Mouse (Mus musculus) thymus, postnatal 0 days (tissue): ENCODE measurements around the gene Pusl1. TPM values are rescaled to one million over a fixed set of nuclear protein-coding genes. Genes with fewer than 3 reads are reported as not detected.

Experiments
- DNase-seq: peaks from one replicate; pipeline ENCODE4 v3.0.0-alpha.2; 2015; ENCODE audit warnings: low spot score
- polyA plus RNA-seq: library from polyadenylated mRNA; unstranded; fragments of >200 nt; fragmentation: Nextera tagmentation; extraction: Ambion mirVana; gene quantifications from 2 replicates; pipeline ENCODE4 v1.2.1, GENCODE M21; 2015

Gene Pusl1
- 39.9 and 42.5 TPM in 2 replicates for polyA plus RNA-seq

GRCm38 (mm10) chr4:155891551-155892001, at the start of gene Pusl1, which contains the start of gene Acap3:
Gene Pusl1, minus strand, starts transcription at chr4:155891781.
Gene Acap3, plus strand, starts transcription at chr4:155891822.
- DNase-seq: peak; percentile 97

GRCm38 (mm10) chr4:155932031-155932430, 40.5 kb upstream of the Pusl1 start:
- no peak for DNase-seq

- DNase-seq: no peak
Observed at GRCm38 (mm10) chr4:155908751-155909150, 17.2 kb upstream of the Pusl1 start.

- DNase-seq: no peak
Observed at GRCm38 (mm10) chr4:155908281-155908680, 16.7 kb upstream of the Pusl1 start.

GRCm38 (mm10) chr4:155907003-155907402, 15.4 kb upstream of the Pusl1 start:
- no peak for DNase-seq

GRCm38 (mm10) chr4:155906125-155906524, 14.5 kb upstream of the Pusl1 start:
- no peak for DNase-seq

GRCm38 (mm10) chr4:155905634-155906033, 14.1 kb upstream of the Pusl1 start:
- no peak for DNase-seq

GRCm38 (mm10) chr4:155904318-155905102, 12.9 kb upstream of the Pusl1 start:
- DNase-seq: no peak

GRCm38 (mm10) chr4:155903246-155903645, 11.7 kb upstream of the Pusl1 start:
- DNase-seq: no peak

- no peak for DNase-seq
Observed at GRCm38 (mm10) chr4:155901205-155901604, 9.6 kb upstream of the Pusl1 start.

- DNase-seq: no peak
Observed at GRCm38 (mm10) chr4:155899355-155899754, 7.8 kb upstream of the Pusl1 start.

- DNase-seq: no peak
Observed at GRCm38 (mm10) chr4:155898318-155898717, 6.7 kb upstream of the Pusl1 start.

- no peak for DNase-seq
Observed at GRCm38 (mm10) chr4:155896461-155896860, 4.9 kb upstream of the Pusl1 start.

GRCm38 (mm10) chr4:155895826-155896225, 4.2 kb upstream of the Pusl1 start:
- no peak for DNase-seq

- no peak for DNase-seq
Observed at GRCm38 (mm10) chr4:155895216-155895615, 3.6 kb upstream of the Pusl1 start.

GRCm38 (mm10) chr4:155894311-155894881, 2.8 kb upstream of the Pusl1 start:
- peak; percentile 64 for DNase-seq

GRCm38 (mm10) chr4:155893212-155893690, 1.7 kb upstream of the Pusl1 start:
- DNase-seq: no peak

- DNase-seq: peak; percentile 29
Observed at GRCm38 (mm10) chr4:155892438-155893211, 1.0 kb upstream of the Pusl1 start.

GRCm38 (mm10) chr4:155892017-155892416, 436 bp upstream of the Pusl1 start:
- DNase-seq: peak; percentile 89

GRCm38 (mm10) chr4:155891011-155891471, 540 bp downstream of the Pusl1 start:
- no peak for DNase-seq

GRCm38 (mm10) chr4:155889316-155889715, 2.3 kb downstream of the Pusl1 start:
- no peak for DNase-seq

GRCm38 (mm10) chr4:155888181-155888580, 3.4 kb downstream of the Pusl1 start:
- no peak for DNase-seq
